12 mouse cellular contexts compared by ENCODE assay signal in genomic region chr5:144871775-144872174, GRCm38 (mm10).
DNase-seq lines count a peak whose midpoint lies in the region; ATAC-seq and TF ChIP-seq lines count a peak whose summit lies in the region.
"Had no signal": no experiment of that assay in that cellular context is flagged by ENCODE, and none has a peak within 500 bp of the region (broad histone marks: within the 10 kb centered on the region; RNA-seq: fewer than 3 reads in every experiment).

No protein-coding gene starts in this region.

- no peak for DNase-seq in forebrain, postnatal 0 days
- DNase-seq in lung, embryonic 14.5 days, result no peak
- no peak for DNase-seq in lung, postnatal 14 days
- DNase-seq in G1E (ENCODE audit: low spot score), result no peak
- DNase-seq in limb, embryonic 11.5 days (ENCODE audit: low spot score), result peak; percentile 50
- no peak for DNase-seq in gastrocnemius, postnatal 25 days
- no peak for DNase-seq in spleen, postnatal 10 days (ENCODE audit: low spot score in 2 of 2)
- DNase-seq: kidney, adult 18-20 months; right cerebral cortex, adult 18-20 months had no signal

- H3K4me1 ChIP-seq in forebrain, postnatal 0 days (ENCODE audit: insufficient read depth), result no peaks in the 10 kb centered on the region
- H3K4me1 ChIP-seq in forebrain, embryonic 16.5 days (replicated peaks; ENCODE audit: control insufficient read depth, insufficient read depth, low read length), result no peaks in the 10 kb centered on the region
- H3K4me1 ChIP-seq in lung, embryonic 14.5 days (ENCODE audit: insufficient read depth), result no peaks in the 10 kb centered on the region
- H3K4me1 ChIP-seq in G1E (ENCODE audit: insufficient read depth, low read depth, low read length), result no peaks in the 10 kb centered on the region
- peaks cover 3% of the 10 kb centered on the region; the same call in 1 of the 2 replicates for H3K4me1 ChIP-seq in limb, embryonic 11.5 days (ENCODE audit: control insufficient read depth, insufficient read depth, low read length)

- no peaks in the 10 kb centered on the region for H3K27me3 ChIP-seq in forebrain, postnatal 0 days (ENCODE audit: insufficient read depth, low read length)
- H3K27me3 ChIP-seq in forebrain, embryonic 16.5 days (replicated peaks; ENCODE audit: control insufficient read depth, insufficient read depth, low read length), result no peaks in the 10 kb centered on the region
- no peaks in the 10 kb centered on the region for H3K27me3 ChIP-seq in lung, embryonic 14.5 days (ENCODE audit: insufficient read depth, low read length)
- peaks cover 4% of the 10 kb centered on the region; the same call in 1 of the 2 replicates for H3K27me3 ChIP-seq in G1E (ENCODE audit: insufficient read depth, low read length)
- no peaks in the 10 kb centered on the region for H3K27me3 ChIP-seq in limb, embryonic 11.5 days (ENCODE audit: control insufficient read depth, insufficient read depth, low read length)
- H3K27me3 ChIP-seq: heart, embryonic 13.5 days had no signal

- ATAC-seq in forebrain, postnatal 0 days, result no peak
- no peak for ATAC-seq in forebrain, embryonic 16.5 days
- ATAC-seq in lung, embryonic 14.5 days (ENCODE audit: insufficient read depth), result no peak
- no peak for ATAC-seq in G1E (ENCODE audit: extremely low read depth, insufficient number of reproducible peaks, low FRiP score, poor library complexity, severe bottlenecking)
- no peak for ATAC-seq in limb, embryonic 11.5 days (ENCODE audit: insufficient number of reproducible peaks, low FRiP score, low TSS enrichment, low read depth)

- H3K4me2 ChIP-seq in forebrain, postnatal 0 days (ENCODE audit: low read depth), result no peak overlapping the region
- no peak overlapping the region for H3K4me2 ChIP-seq in forebrain, embryonic 16.5 days (ENCODE audit: low read length)
- H3K4me2 ChIP-seq in lung, embryonic 14.5 days, result no peak overlapping the region
- no peak overlapping the region for H3K4me2 ChIP-seq in limb, embryonic 11.5 days (ENCODE audit: low read depth, severe bottlenecking)
- H3K4me2 ChIP-seq: heart, embryonic 13.5 days had no signal

- H3K4me3 ChIP-seq in forebrain, postnatal 0 days (ENCODE audit: low read depth, low read length), result no peak overlapping the region
- H3K4me3 ChIP-seq in forebrain, embryonic 16.5 days (replicated peaks; ENCODE audit: low read length), result no peak overlapping the region
- no peak overlapping the region for H3K4me3 ChIP-seq in lung, embryonic 14.5 days (ENCODE audit: low read depth, low read length)
- H3K4me3 ChIP-seq in G1E (ENCODE audit: low read depth, low read length), result no peak overlapping the region
- H3K4me3 ChIP-seq in limb, embryonic 11.5 days (ENCODE audit: low read depth, low read length), result no peak overlapping the region
- H3K4me3 ChIP-seq: heart, embryonic 13.5 days; myocyte had no signal

- H3K36me3 ChIP-seq in forebrain, postnatal 0 days (ENCODE audit: insufficient read depth), result 0 out of 2 replicates have a peak, but pooled peaks cover 2% of the 10 kb centered on the region
- H3K36me3 ChIP-seq in forebrain, embryonic 16.5 days (ENCODE audit: control insufficient read depth, insufficient read depth), result no peaks in the 10 kb centered on the region; the same call in 1 of the 2 replicates
- peaks cover 3% of the 10 kb centered on the region for H3K36me3 ChIP-seq in lung, embryonic 14.5 days (ENCODE audit: insufficient read depth)
- no peaks in the 10 kb centered on the region for H3K36me3 ChIP-seq in G1E (replicated peaks)
- peaks cover 2% of the 10 kb centered on the region for H3K36me3 ChIP-seq in limb, embryonic 11.5 days (ENCODE audit: control insufficient read depth, insufficient read depth, low read length)

- 97% methylated on average over 1 of the region's 1 CpGs for WGBS in forebrain, postnatal 0 days
- WGBS in forebrain, embryonic 16.5 days, result 100% methylated on average over 1 of the region's 1 CpGs
- 97% methylated on average over 1 of the region's 1 CpGs for WGBS in lung, embryonic 14.5 days
- WGBS in limb, embryonic 11.5 days, result 95% methylated on average over 1 of the region's 1 CpGs

- no peaks in the 10 kb centered on the region for H3K9me3 ChIP-seq in forebrain, postnatal 0 days (ENCODE audit: low read length)
- no peaks in the 10 kb centered on the region for H3K9me3 ChIP-seq in forebrain, embryonic 16.5 days (ENCODE audit: control insufficient read depth, low read length)
- no peaks in the 10 kb centered on the region for H3K9me3 ChIP-seq in lung, embryonic 14.5 days (ENCODE audit: low read depth, low read length)
- H3K9me3 ChIP-seq in G1E (replicated peaks), result no peaks in the 10 kb centered on the region
- H3K9me3 ChIP-seq in limb, embryonic 11.5 days (ENCODE audit: control insufficient read depth, low read length), result no peaks in the 10 kb centered on the region
- H3K9me3 ChIP-seq: heart, embryonic 13.5 days had no signal

- peak; percentile 54 for TF ChIP-seq CTCF in forebrain, postnatal 0 days (IDR thresholded peaks at IDR 0.05; ENCODE audit: low read depth)
- TF ChIP-seq CTCF in lung, embryonic 14.5 days (IDR thresholded peaks at IDR 0.05; ENCODE audit: low read depth), result peak; percentile 48
- 0 out of 2 replicates have a peak, but pooled peaks have one; percentile 13 for TF ChIP-seq CTCF in G1E (IDR thresholded peaks at IDR 0.05; ENCODE audit: low read depth, low read length)

- H3K9ac ChIP-seq in forebrain, postnatal 0 days, result no peak overlapping the region
- H3K9ac ChIP-seq in forebrain, embryonic 16.5 days (replicated peaks; ENCODE audit: low read depth, low read length), result no peak overlapping the region
- no peak overlapping the region for H3K9ac ChIP-seq in lung, embryonic 14.5 days
- no peak overlapping the region for H3K9ac ChIP-seq in limb, embryonic 11.5 days (ENCODE audit: low read length)
- H3K9ac ChIP-seq: heart, embryonic 13.5 days had no signal

- H3K27ac ChIP-seq in forebrain, postnatal 0 days (ENCODE audit: low read depth, low read length), result no peak overlapping the region
- H3K27ac ChIP-seq in forebrain, embryonic 16.5 days (ENCODE audit: low read length), result no peak overlapping the region
- H3K27ac ChIP-seq in lung, embryonic 14.5 days (ENCODE audit: low read depth), result no peak overlapping the region
- no peak overlapping the region for H3K27ac ChIP-seq in limb, embryonic 11.5 days (replicated peaks; ENCODE audit: low read depth, low read length)
